Mouse (Mus musculus): ENCODE measurements around the gene Gm10382. TPM values are rescaled to one million over a fixed set of nuclear protein-coding genes. Genes with fewer than 3 reads are reported as not detected.

Gene Gm10382
- polyA plus RNA-seq, 1 experiment from 2014 or later = 0.58 TPM

DNA sequence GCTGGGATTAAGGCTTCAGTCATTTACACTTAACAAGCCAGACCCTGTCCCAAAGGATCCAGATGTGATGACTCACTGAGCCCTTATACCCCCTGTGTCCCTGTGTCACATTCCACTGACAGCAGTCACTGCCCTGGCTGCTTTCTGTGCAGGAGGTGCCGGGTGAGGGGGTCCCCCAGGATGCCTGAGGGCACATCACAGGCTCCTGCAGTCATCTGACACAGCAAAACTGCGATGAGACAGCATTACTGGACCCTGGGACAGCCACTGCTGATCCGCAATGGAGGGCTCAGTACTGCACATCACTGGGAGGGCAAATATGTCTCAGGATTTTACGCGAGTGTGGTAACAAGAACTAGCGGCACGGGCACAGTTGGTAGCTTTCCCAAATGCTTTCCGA is 38.1 kb upstream of the Gm10382 start:
- DNase-seq (no peak), ATAC-seq (ENCODE audit: low FRiP score, low TSS enrichment) (no peak)
- H3K27me3 ChIP-seq (ENCODE audit: control insufficient read depth, insufficient read depth, low read length) = no peaks in the 10 kb centered on the region
- no peak overlapping the region for H3K9ac ChIP-seq (replicated peaks; ENCODE audit: low read length)
- no peak overlapping the region for H3K4me3 ChIP-seq (replicated peaks; ENCODE audit: low read depth, low read length)
- no peak overlapping the region for H3K4me2 ChIP-seq (ENCODE audit: low read length)
- WGBS = 82% methylated on average over 8 of the region's 8 CpGs
- H3K27ac ChIP-seq (replicated peaks; ENCODE audit: low read depth, low read length) = no peak overlapping the region
- 0 out of 2 replicates have a peak, but pooled peaks cover 5% of the 10 kb centered on the region for H3K4me1 ChIP-seq (ENCODE audit: control insufficient read depth, insufficient read depth, low read length)
- no peaks in the 10 kb centered on the region for H3K36me3 ChIP-seq (ENCODE audit: control insufficient read depth, insufficient read depth, low read length)
- no peaks in the 10 kb centered on the region for H3K9me3 ChIP-seq (ENCODE audit: control insufficient read depth, low read length)

DNA sequence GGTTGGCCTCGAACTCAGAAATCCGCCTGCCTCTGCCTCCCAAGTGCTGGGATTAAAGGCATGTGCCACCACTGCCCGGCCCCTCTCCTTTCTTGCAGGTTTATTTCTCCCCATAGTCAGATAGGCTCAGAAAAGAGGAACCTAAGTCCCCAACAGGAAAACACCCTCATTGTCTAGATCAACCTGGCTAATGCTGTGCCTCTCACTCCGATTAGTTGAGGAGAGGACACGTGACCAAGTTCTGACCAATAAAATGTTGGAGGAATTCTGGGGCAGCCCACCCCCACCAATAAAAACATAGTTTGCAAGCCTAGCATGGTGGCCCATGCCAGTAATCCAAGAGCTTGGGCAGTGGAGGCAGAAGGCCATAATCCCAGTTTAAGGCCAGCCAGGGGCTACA is 37.2 kb upstream of the Gm10382 start:
- Histone ChIP-seq H3K27me3 (ENCODE audit: control insufficient read depth, insufficient read depth, low read length) (no peaks in the 10 kb centered on the region), H3K27ac (replicated peaks; ENCODE audit: low read depth, low read length) (no peak overlapping the region)
- 95% methylated on average over 5 of the region's 5 CpGs for WGBS

DNA sequence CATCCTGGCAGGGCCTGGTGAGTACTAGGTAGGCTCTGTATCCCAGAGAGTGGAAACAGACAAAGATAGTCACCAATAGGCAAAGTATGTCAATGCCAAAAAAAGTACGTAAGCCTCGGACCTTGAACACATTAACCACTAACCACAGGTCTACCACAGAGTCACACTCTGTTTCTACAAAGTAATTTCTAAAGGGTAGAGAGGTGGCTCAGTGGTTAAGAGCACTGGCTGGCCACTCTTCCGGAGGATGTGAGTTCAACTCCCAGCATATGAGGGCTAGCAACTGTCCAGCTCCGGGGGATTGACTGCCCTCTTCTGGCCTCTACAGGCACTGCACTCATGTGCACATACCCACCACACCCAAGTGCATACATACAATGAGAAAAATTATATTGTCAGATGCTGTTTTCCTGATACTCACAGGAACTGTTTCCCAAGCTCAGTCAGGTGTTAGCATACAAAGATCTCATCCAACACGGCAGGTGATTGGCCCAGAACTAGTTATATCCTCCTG is 36.3 kb upstream of the Gm10382 start:
- H3K27ac ChIP-seq (replicated peaks; ENCODE audit: low read depth, low read length) = no peak overlapping the region

More for the DNA sequence above, 37.2 kb upstream of the Gm10382 start:
- Histone ChIP-seq H3K36me3 (ENCODE audit: control insufficient read depth, insufficient read depth, low read length) (no peaks in the 10 kb centered on the region), H3K4me2 (ENCODE audit: low read length) (no peak overlapping the region), H3K9ac (replicated peaks; ENCODE audit: low read length) (no peak overlapping the region), H3K4me1 (ENCODE audit: control insufficient read depth, insufficient read depth, low read length) (0 out of 2 replicates have a peak, but pooled peaks cover 5% of the 10 kb centered on the region), H3K9me3 (ENCODE audit: control insufficient read depth, low read length) (no peaks in the 10 kb centered on the region), H3K4me3 (replicated peaks; ENCODE audit: low read depth, low read length) (no peak overlapping the region)
- no peak for DNase-seq
- ATAC-seq (ENCODE audit: low FRiP score, low TSS enrichment) = no peak

DNA sequence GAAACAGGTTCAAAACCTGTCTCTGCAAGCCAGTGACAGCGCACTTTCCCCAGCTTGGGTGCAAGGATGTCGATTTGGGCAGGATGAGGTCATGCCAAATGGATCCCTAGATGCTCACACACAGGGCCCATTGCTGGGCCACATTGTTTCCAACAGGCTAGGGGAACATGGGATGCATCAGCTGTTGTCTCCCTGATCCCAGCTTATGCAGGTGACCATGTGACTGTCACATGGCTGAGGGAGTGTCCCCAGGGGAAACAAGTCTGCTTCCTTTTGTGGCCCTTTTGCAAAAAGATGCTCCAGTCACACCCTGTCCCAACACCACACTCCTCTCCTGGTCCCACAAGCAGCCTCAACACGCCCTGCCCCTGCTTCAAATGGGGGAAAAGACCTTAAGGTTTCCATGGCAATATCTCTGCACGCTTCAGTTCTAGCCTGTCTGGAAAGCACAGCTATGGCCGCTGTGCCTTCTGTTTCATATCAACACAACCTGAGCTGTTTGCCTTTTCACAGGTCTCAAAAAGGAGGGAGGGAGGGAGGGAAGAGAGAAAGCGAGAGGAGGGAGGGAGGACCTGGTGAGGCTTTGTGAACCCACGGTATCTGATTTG is 34.1 kb upstream of the Gm10382 start:
- no peak for ATAC-seq (ENCODE audit: low FRiP score, low TSS enrichment)
- no peak overlapping the region; the same call in 1 of the 2 replicates for H3K9ac ChIP-seq (replicated peaks; ENCODE audit: low read length)
- H3K4me2 ChIP-seq (ENCODE audit: low read length) = no peak overlapping the region
- H3K9me3 ChIP-seq (ENCODE audit: control insufficient read depth, low read length) = no peaks in the 10 kb centered on the region
- H3K36me3 ChIP-seq (ENCODE audit: control insufficient read depth, insufficient read depth, low read length) = no peaks in the 10 kb centered on the region
- 56% methylated on average over 7 of the region's 7 CpGs for WGBS
- DNase-seq = peak; percentile 31
- no peak overlapping the region for H3K4me3 ChIP-seq (replicated peaks; ENCODE audit: low read depth, low read length)
- 0 out of 2 replicates have a peak, but pooled peaks cover 5% of the 10 kb centered on the region for H3K4me1 ChIP-seq (ENCODE audit: control insufficient read depth, insufficient read depth, low read length)
- no peaks in the 10 kb centered on the region for H3K27me3 ChIP-seq (ENCODE audit: control insufficient read depth, insufficient read depth, low read length)
- no peak overlapping the region for H3K27ac ChIP-seq (replicated peaks; ENCODE audit: low read depth, low read length)

More for the DNA sequence above, 36.3 kb upstream of the Gm10382 start:
- no peak for ATAC-seq (ENCODE audit: low FRiP score, low TSS enrichment)
- DNase-seq = no peak
- 96% methylated on average over 5 of the region's 5 CpGs for WGBS
- H3K9me3 ChIP-seq (ENCODE audit: control insufficient read depth, low read length) = no peaks in the 10 kb centered on the region
- H3K36me3 ChIP-seq (ENCODE audit: control insufficient read depth, insufficient read depth, low read length) = no peaks in the 10 kb centered on the region
- no peak overlapping the region for H3K4me3 ChIP-seq (replicated peaks; ENCODE audit: low read depth, low read length)
- no peak overlapping the region for H3K4me2 ChIP-seq (ENCODE audit: low read length)
- H3K9ac ChIP-seq (replicated peaks; ENCODE audit: low read length) = no peak overlapping the region
- no peaks in the 10 kb centered on the region for H3K27me3 ChIP-seq (ENCODE audit: control insufficient read depth, insufficient read depth, low read length)
- H3K4me1 ChIP-seq (ENCODE audit: control insufficient read depth, insufficient read depth, low read length) = 0 out of 2 replicates have a peak, but pooled peaks cover 5% of the 10 kb centered on the region

DNA sequence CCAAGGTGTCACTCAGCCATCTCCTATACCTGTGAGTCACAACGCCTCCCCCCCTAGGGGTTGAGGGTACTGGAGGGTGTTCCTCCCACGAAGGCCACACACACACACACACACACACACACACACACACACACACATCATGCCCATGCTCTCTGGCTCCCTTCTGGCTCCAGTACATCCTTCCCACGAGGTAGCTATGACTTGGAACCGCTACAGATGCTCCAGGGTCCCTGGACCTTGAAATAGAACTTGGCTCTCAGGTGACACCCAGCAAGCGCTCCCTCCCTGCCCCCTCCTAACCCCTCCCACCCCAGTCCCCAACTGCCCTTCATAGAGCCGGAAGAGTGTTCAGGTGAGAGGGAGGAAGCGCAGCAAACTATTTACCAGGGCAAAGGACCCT is 33.5 kb upstream of the Gm10382 start:
- 64% methylated on average over 7 of the region's 7 CpGs for WGBS
- Histone ChIP-seq H3K4me1 (ENCODE audit: control insufficient read depth, insufficient read depth, low read length) (0 out of 2 replicates have a peak, but pooled peaks cover 5% of the 10 kb centered on the region), H3K4me2 (ENCODE audit: low read length) (no peak overlapping the region), H3K27ac (replicated peaks; ENCODE audit: low read depth, low read length) (no peak overlapping the region), H3K9ac (replicated peaks; ENCODE audit: low read length) (no peak overlapping the region), H3K36me3 (ENCODE audit: control insufficient read depth, insufficient read depth, low read length) (no peaks in the 10 kb centered on the region), H3K9me3 (ENCODE audit: control insufficient read depth, low read length) (no peaks in the 10 kb centered on the region), H3K4me3 (replicated peaks; ENCODE audit: low read depth, low read length) (no peak overlapping the region), H3K27me3 (ENCODE audit: control insufficient read depth, insufficient read depth, low read length) (no peaks in the 10 kb centered on the region)
- ATAC-seq (ENCODE audit: low FRiP score, low TSS enrichment) (no peak), DNase-seq (no peak)

DNA sequence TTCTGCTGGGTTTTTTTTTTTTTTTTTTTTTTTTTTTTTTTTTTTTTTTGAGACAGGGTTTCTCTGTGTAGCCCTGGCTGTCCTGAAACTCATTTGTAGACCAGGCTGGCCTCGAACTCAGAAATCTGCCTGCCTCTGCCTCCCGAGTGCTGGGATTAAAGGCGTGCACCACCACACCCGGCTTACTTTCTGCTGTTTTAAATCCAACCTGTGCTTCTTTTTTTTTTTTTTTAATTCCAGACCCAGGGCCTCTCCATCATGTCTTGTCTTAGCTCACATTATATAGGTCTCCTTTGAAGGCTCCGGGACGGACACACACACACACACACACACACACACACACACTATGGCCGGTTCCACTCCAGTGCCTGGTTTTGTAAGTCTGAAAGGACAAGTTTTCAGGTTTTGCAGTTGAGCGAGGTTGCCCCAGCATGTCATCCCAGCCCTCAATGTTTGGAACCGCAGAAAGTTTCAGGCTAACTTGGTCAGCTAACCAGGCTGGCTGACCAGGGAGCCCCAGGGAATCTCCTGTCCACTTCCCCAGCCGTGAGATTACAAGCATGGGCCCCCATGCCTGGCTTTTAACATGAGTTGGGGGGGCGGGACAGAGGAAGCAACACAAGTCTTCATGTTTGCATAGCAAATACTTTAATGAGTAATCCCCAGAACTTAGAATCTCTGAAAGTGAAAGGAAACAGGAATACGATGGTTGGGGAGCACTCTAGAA is 31.4 kb upstream of the Gm10382 start:
- Histone ChIP-seq H3K36me3 (ENCODE audit: control insufficient read depth, insufficient read depth, low read length) (no peaks in the 10 kb centered on the region), H3K9ac (replicated peaks; ENCODE audit: low read length) (no peak overlapping the region), H3K4me1 (ENCODE audit: control insufficient read depth, insufficient read depth, low read length) (0 out of 2 replicates have a peak, but pooled peaks cover 5% of the 10 kb centered on the region), H3K9me3 (ENCODE audit: control insufficient read depth, low read length) (no peaks in the 10 kb centered on the region), H3K4me3 (replicated peaks; ENCODE audit: low read depth, low read length) (no peak overlapping the region), H3K4me2 (ENCODE audit: low read length) (no peak overlapping the region), H3K27ac (replicated peaks; ENCODE audit: low read depth, low read length) (no peak overlapping the region), H3K27me3 (ENCODE audit: control insufficient read depth, insufficient read depth, low read length) (no peaks in the 10 kb centered on the region)
- ATAC-seq (ENCODE audit: low FRiP score, low TSS enrichment) = no peak
- no peak for DNase-seq
- WGBS = 75% methylated on average over 12 of the region's 12 CpGs

DNA sequence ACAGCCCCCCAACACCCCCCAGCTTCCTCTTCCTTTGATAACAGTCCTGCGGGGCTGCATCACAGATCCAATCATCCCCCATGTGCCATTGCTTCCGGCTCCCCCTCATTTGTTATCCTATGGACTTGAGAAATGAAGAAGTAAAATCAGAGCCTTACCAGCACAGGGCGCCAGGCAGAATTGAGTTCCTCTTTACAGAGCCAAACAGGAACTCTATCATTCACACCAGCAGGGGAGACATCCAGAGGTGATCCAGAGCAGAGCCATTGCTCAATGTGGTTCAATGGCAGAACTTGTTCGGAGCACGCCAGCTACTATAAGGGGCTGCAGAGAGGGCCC is 30.9 kb upstream of the Gm10382 start:
- no peak for ATAC-seq (ENCODE audit: low FRiP score, low TSS enrichment)
- 88% methylated on average over 5 of the region's 5 CpGs for whole genome bisulfite sequencing
- H3K4me3 ChIP-seq (replicated peaks; ENCODE audit: low read depth, low read length) = no peak overlapping the region

DNA sequence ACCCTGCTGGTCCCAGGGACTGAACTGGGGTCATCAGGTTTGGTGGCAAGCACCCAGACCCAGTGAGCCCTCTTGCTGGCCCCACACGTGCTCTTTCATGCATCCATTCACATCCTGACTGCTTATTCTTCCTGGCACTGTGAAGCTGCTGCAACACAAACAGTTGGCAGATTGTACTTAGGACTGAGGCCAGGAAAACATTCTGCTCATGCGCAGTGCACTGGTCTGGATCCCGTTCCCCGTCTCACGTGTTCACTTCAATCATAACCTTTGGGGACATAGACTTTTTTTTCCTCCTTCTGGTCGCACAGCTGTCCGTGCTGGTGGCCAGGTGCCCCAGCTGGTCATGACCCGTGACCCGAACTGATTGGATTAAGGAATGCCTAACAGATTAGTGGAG is 28.6 kb upstream of the Gm10382 start:
- Histone ChIP-seq H3K4me2 (ENCODE audit: low read length) (no peak overlapping the region), H3K27me3 (ENCODE audit: control insufficient read depth, insufficient read depth, low read length) (no peaks in the 10 kb centered on the region), H3K4me1 (ENCODE audit: control insufficient read depth, insufficient read depth, low read length) (no peaks in the 10 kb centered on the region), H3K9me3 (ENCODE audit: control insufficient read depth, low read length) (no peaks in the 10 kb centered on the region), H3K4me3 (replicated peaks; ENCODE audit: low read depth, low read length) (no peak overlapping the region), H3K27ac (replicated peaks; ENCODE audit: low read depth, low read length) (no peak overlapping the region), H3K9ac (replicated peaks; ENCODE audit: low read length) (no peak overlapping the region), H3K36me3 (ENCODE audit: control insufficient read depth, insufficient read depth, low read length) (no peaks in the 10 kb centered on the region)
- DNase-seq (no peak), ATAC-seq (ENCODE audit: low FRiP score, low TSS enrichment) (no peak)
- WGBS = 51% methylated on average over 9 of the region's 9 CpGs

More for the DNA sequence above, 30.9 kb upstream of the Gm10382 start:
- no peak overlapping the region for H3K4me2 ChIP-seq (ENCODE audit: low read length)
- H3K4me1 ChIP-seq (ENCODE audit: control insufficient read depth, insufficient read depth, low read length) = 0 out of 2 replicates have a peak, but pooled peaks cover 5% of the 10 kb centered on the region
- H3K9me3 ChIP-seq (ENCODE audit: control insufficient read depth, low read length) = no peaks in the 10 kb centered on the region
- H3K9ac ChIP-seq (replicated peaks; ENCODE audit: low read length) = no peak overlapping the region
- DNase-seq = no peak
- no peak overlapping the region for H3K27ac ChIP-seq (replicated peaks; ENCODE audit: low read depth, low read length)
- H3K27me3 ChIP-seq (ENCODE audit: control insufficient read depth, insufficient read depth, low read length) = no peaks in the 10 kb centered on the region
- H3K36me3 ChIP-seq (ENCODE audit: control insufficient read depth, insufficient read depth, low read length) = no peaks in the 10 kb centered on the region

Measured in midbrain, embryonic 14.5 days (tissue).